Mouse (Mus musculus) erythroblast, embryonic 14.5 days (primary cell): Measurements from ENCODE around the gene Rpl18.

Source experiments
- GATA1 ChIP-seq: IDR thresholded peaks from 2 replicates; pipeline ENCODE4 v1.6.1; 2012; ENCODE audit warnings: low read length, inconsistent platforms, mixed read lengths
- TAL1 ChIP-seq: IDR thresholded peaks from 3 replicates; pipeline ENCODE4 v1.6.1; 2012; ENCODE audit warnings: low read length, inconsistent platforms, mixed read lengths

DNA sequence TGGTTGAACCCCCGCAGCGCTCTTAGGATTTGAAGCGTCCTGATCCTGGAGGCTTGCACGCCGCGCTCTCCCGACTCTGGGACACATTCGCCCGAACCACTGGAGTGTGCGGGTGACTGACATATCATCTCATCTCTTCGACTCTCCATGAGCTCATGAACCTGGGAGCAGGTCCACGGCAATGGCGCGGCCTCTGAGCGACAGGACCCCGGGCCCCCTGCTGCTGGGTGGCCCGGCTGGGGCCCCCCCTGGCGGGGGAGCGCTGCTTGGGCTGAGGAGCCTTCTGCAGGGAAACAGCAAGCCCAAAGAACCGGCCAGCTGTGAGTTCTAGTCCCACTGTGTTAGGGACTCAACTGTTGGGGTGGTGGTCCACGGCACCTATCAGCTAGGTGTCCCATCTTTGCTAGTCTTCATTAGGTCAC lies 9.8 kb upstream of the Rpl18 start:
- no peak for TF ChIP-seq TAL1
- TF ChIP-seq GATA1, result no peak
